In genomic region chr19:16584546-16584945, GRCm38 (mm10) we compare ENCODE assay signal across 26 mouse cellular contexts.
DNase-seq lines count a peak whose midpoint lies in the region; ATAC-seq lines count a peak whose summit lies in the region.
"Had no signal": no experiment of that assay in that cellular context is flagged by ENCODE, and none has a peak within 500 bp of the region (broad histone marks: within the 10 kb centered on the region; RNA-seq: fewer than 3 reads in every experiment).

No protein-coding gene starts in this region.

- peak overlapping the region; percentile 59; the same call in 1 of the 2 replicates for H3K27ac ChIP-seq in lung, embryonic 16.5 days (ENCODE audit: low read length)
- H3K27ac ChIP-seq in embryonic facial prominence, embryonic 15.5 days (replicated peaks): peak overlapping the region; percentile 75; the same call in 1 of the 2 replicates
- H3K27ac ChIP-seq: forebrain, embryonic 13.5 days; heart, embryonic 15.5 days; hindbrain, embryonic 10.5 days; hindbrain, embryonic 13.5 days had no signal

- H3K4me1 ChIP-seq in lung, embryonic 16.5 days (replicated peaks; ENCODE audit: control insufficient read depth, insufficient read depth, low read length): no peaks in the 10 kb centered on the region
- peaks cover 9% of the 10 kb centered on the region for H3K4me1 ChIP-seq in embryonic facial prominence, embryonic 15.5 days
- H3K4me1 ChIP-seq: forebrain, embryonic 13.5 days; heart, embryonic 12.5 days; heart, embryonic 15.5 days; hindbrain, embryonic 10.5 days; hindbrain, embryonic 13.5 days had no signal

- ATAC-seq in lung, embryonic 16.5 days (ENCODE audit: low read depth): peak; percentile 56; the same call in 1 of the 2 replicates
- ATAC-seq in embryonic facial prominence, embryonic 15.5 days (ENCODE audit: insufficient number of reproducible peaks, low FRiP score, low TSS enrichment, low read depth): no peak
- ATAC-seq: CD4-positive, CD25-positive, alpha-beta regulatory T cell, adult 4 months; forebrain, embryonic 13.5 days; forebrain, embryonic 16.5 days; hindbrain, embryonic 16.5 days; intestine, embryonic 16.5 days had no signal

- no peak overlapping the region for H3K9ac ChIP-seq in lung, embryonic 16.5 days (ENCODE audit: low read length)
- H3K9ac ChIP-seq in embryonic facial prominence, embryonic 15.5 days: no peak overlapping the region
- H3K9ac ChIP-seq: forebrain, embryonic 13.5 days; heart, embryonic 12.5 days; heart, embryonic 15.5 days; hindbrain, embryonic 13.5 days had no signal

- no peaks in the 10 kb centered on the region for H3K27me3 ChIP-seq in lung, embryonic 16.5 days (ENCODE audit: control insufficient read depth, insufficient read depth, low read depth, low read length)
- no peaks in the 10 kb centered on the region for H3K27me3 ChIP-seq in embryonic facial prominence, embryonic 15.5 days
- H3K27me3 ChIP-seq: forebrain, embryonic 13.5 days; heart, embryonic 15.5 days; hindbrain, embryonic 13.5 days; Patski had no signal

- H3K4me3 ChIP-seq in lung, embryonic 16.5 days (ENCODE audit: low read length): no peak overlapping the region
- H3K4me3 ChIP-seq in embryonic facial prominence, embryonic 15.5 days (replicated peaks): no peak overlapping the region
- H3K4me3 ChIP-seq: forebrain, embryonic 10.5 days; forebrain, embryonic 13.5 days; heart, embryonic 12.5 days; heart, embryonic 15.5 days; hindbrain, embryonic 10.5 days; hindbrain, embryonic 13.5 days had no signal

- DNase-seq in lung, adult 18-20 months: no peak
- DNase-seq in NIH3T3 (ENCODE audit: low read depth): peak; percentile 79
- DNase-seq in spleen, adult 18-20 months: no peak
- no peak for DNase-seq in right cerebral cortex, postnatal 25 days
- DNase-seq: adrenal gland, postnatal 14 days; cerebellum, adult 11 months; cerebellum, adult 2 months; cerebellum, adult 9-11 months; cerebellum, postnatal 25 days; gastrocnemius, postnatal 25 days; heart, adult 18-20 months; heart, postnatal 10 days; heart, postnatal 36 days had no signal

- H3K36me3 ChIP-seq in lung, embryonic 16.5 days (ENCODE audit: control insufficient read depth, insufficient read depth, low read length): peaks cover 2% of the 10 kb centered on the region; the same call in 1 of the 2 replicates
- no peaks in the 10 kb centered on the region for H3K36me3 ChIP-seq in embryonic facial prominence, embryonic 15.5 days
- H3K36me3 ChIP-seq: forebrain, embryonic 10.5 days; heart, embryonic 12.5 days; heart, embryonic 15.5 days; hindbrain, embryonic 10.5 days; hindbrain, embryonic 13.5 days had no signal

- H3K9me3 ChIP-seq in lung, embryonic 16.5 days (ENCODE audit: control insufficient read depth, low read length): peaks cover 4% of the 10 kb centered on the region; the same call in 1 of the 2 replicates
- H3K9me3 ChIP-seq in embryonic facial prominence, embryonic 15.5 days (replicated peaks): no peaks in the 10 kb centered on the region
- H3K9me3 ChIP-seq: forebrain, embryonic 10.5 days; forebrain, embryonic 13.5 days; heart, embryonic 15.5 days; hindbrain, embryonic 10.5 days had no signal

- WGBS in lung, embryonic 16.5 days: 71% methylated on average over 7 of the region's 7 CpGs
- WGBS in embryonic facial prominence, embryonic 15.5 days: 53% methylated on average over 7 of the region's 7 CpGs

- H3K4me2 ChIP-seq in lung, embryonic 16.5 days (ENCODE audit: low read depth, low read length): no peak overlapping the region
- H3K4me2 ChIP-seq in embryonic facial prominence, embryonic 15.5 days (replicated peaks): no peak overlapping the region
- H3K4me2 ChIP-seq: forebrain, embryonic 13.5 days; heart, embryonic 12.5 days; heart, embryonic 15.5 days; hindbrain, embryonic 13.5 days had no signal
